ENCODE assay signal across 9 mouse cellular contexts in genomic region chr7:127110239-127111007, GRCm38 (mm10). TPM values are rescaled to one million over a fixed set of nuclear protein-coding genes. Genes with fewer than 3 reads are reported as not detected.
DNase-seq lines count a peak whose midpoint lies in the region; TF ChIP-seq lines count a peak whose summit lies in the region.
"Had no signal": no experiment of that assay in that cellular context is flagged by ENCODE, and none has a peak within 500 bp of the region (broad histone marks: within the 10 kb centered on the region; RNA-seq: fewer than 3 reads in every experiment).

No protein-coding gene starts in this region.

- intact Hi-C loops in gastrocnemius, adult 2 months (cut with DNase I), result loop anchor here (5.0 kb wide), 1 partner anchor 358 kb away; no protein-coding TSS in a partner anchor

- TF ChIP-seq CTCF in gastrocnemius, adult 2 months (IDR thresholded peaks at IDR 0.05), result peak; percentile 87

- H3K36me3 ChIP-seq in splenic B cell, adult 2 months (ENCODE audit: control insufficient read depth, insufficient read depth, low read length, poor library complexity, severe bottlenecking), result no peaks in the 10 kb centered on the region
- H3K36me3 ChIP-seq: embryonic facial prominence, embryonic 13.5 days had no signal

- no peak overlapping the region for H3K27ac ChIP-seq in gastrocnemius, adult 2 months
- H3K27ac ChIP-seq: embryonic facial prominence, embryonic 13.5 days had no signal

- H3K4me3 ChIP-seq in gastrocnemius, adult 2 months, result no peak overlapping the region
- H3K4me3 ChIP-seq: embryonic facial prominence, embryonic 13.5 days had no signal

- DNase-seq in urinary bladder, postnatal 14 days (ENCODE audit: low spot score), result peak; percentile 64
- DNase-seq in urinary bladder, postnatal 10 days (ENCODE audit: low spot score), result no peak
- DNase-seq in cerebellum, postnatal 36 days, result peak; percentile 85 to 89
- peak; percentile 73 for DNase-seq in gastrocnemius, adult 2 months
- peak; percentile 75 for DNase-seq in kidney, adult 9 months
- DNase-seq in liver, result peak; percentile 69
- DNase-seq in naive thymus-derived CD4-positive, alpha-beta T cell, adult 2 months (ENCODE audit: low read depth), result peak; percentile 89
- peak; percentile 89 for DNase-seq in splenic B cell, adult 2 months (ENCODE audit: low read depth, low spot score)

- H3K27me3 ChIP-seq in splenic B cell, adult 2 months (ENCODE audit: control insufficient read depth, insufficient read depth, low read length, poor library complexity, severe bottlenecking), result no peaks in the 10 kb centered on the region
- H3K27me3 ChIP-seq: embryonic facial prominence, embryonic 13.5 days had no signal

RNA-seq across cellular contexts. Expression of gene Qprt, which starts 11.6 kb away (rescaled TPM):
- under 1 TPM; 0.31 to 0.53 TPM for total RNA-seq in gastrocnemius, adult 2 months (2021)

RNA-seq across cellular contexts. Expression of gene AI467606, which starts 19.3 kb away (rescaled TPM):
- under 1 TPM; 0.51 to 0.92 TPM for total RNA-seq in gastrocnemius, adult 2 months (2021)

RNA-seq across cellular contexts. Expression of gene Zg16, which starts 23.3 kb away (rescaled TPM):
- not detected for total RNA-seq in gastrocnemius, adult 2 months (2021)

RNA-seq across cellular contexts. Expression of gene Spn, which starts 27.2 kb away (rescaled TPM):
- under 1 TPM in 1 of 2 experiments, not detected in 1; 0.17 TPM for total RNA-seq in gastrocnemius, adult 2 months (2021)
